Mouse (Mus musculus): ENCODE measurements around the gene Alx3.

Alx3 gene

GRCm38 (mm10) chr3:107594662-107595263 is at the start of gene Alx3:
Alx3 (plus strand) TSS chr3:107595031.
- DNase-seq: no peak

GRCm38 (mm10) chr3:107545278-107545677 is 49.6 kb upstream of the Alx3 start:
- DNase-seq: no peak

- DNase-seq: no peak
Measured at GRCm38 (mm10) chr3:107545716-107546412, 49.0 kb upstream of the Alx3 start.

- peak; percentile 73 to 81 for DNase-seq
Measured at GRCm38 (mm10) chr3:107546956-107547355, 47.9 kb upstream of the Alx3 start.

GRCm38 (mm10) chr3:107550409-107551049 is 44.3 kb upstream of the Alx3 start:
- DNase-seq: peak; percentile 68 to 83

GRCm38 (mm10) chr3:107554842-107555241 is 40.0 kb upstream of the Alx3 start, which contains the start of gene Ubl4b:
Ubl4b (minus strand) TSS chr3:107555073.
- no peak for DNase-seq

GRCm38 (mm10) chr3:107558740-107559139 is 36.1 kb upstream of the Alx3 start:
- DNase-seq: no peak

GRCm38 (mm10) chr3:107559183-107559582 is 35.6 kb upstream of the Alx3 start:
- DNase-seq: peak; percentile 72 to 76

- no peak for DNase-seq
Measured at GRCm38 (mm10) chr3:107562104-107562503, 32.7 kb upstream of the Alx3 start.

- DNase-seq: no peak
Measured at GRCm38 (mm10) chr3:107562591-107562990, 32.2 kb upstream of the Alx3 start.

- DNase-seq: no peak
Measured at GRCm38 (mm10) chr3:107563880-107564279, 31.0 kb upstream of the Alx3 start.

GRCm38 (mm10) chr3:107565331-107565730 is 29.5 kb upstream of the Alx3 start:
- DNase-seq: no peak

- DNase-seq: no peak
Measured at GRCm38 (mm10) chr3:107567766-107568165, 27.1 kb upstream of the Alx3 start.

GRCm38 (mm10) chr3:107568721-107569120 is 26.1 kb upstream of the Alx3 start:
- DNase-seq: no peak

GRCm38 (mm10) chr3:107571205-107571604 is 23.6 kb upstream of the Alx3 start:
- no peak for DNase-seq

- no peak for DNase-seq
Measured at GRCm38 (mm10) chr3:107576807-107577206, 18.0 kb upstream of the Alx3 start.

GRCm38 (mm10) chr3:107577810-107578390 is 16.9 kb upstream of the Alx3 start:
- DNase-seq: no peak

GRCm38 (mm10) chr3:107579466-107579865 is 15.4 kb upstream of the Alx3 start:
- DNase-seq: peak in 1 of 2 experiments; percentile 84

GRCm38 (mm10) chr3:107581103-107582010 is 13.5 kb upstream of the Alx3 start:
- no peak for DNase-seq

- DNase-seq: no peak
Measured at GRCm38 (mm10) chr3:107582130-107582874, 12.5 kb upstream of the Alx3 start.

GRCm38 (mm10) chr3:107582875-107583767 is 11.7 kb upstream of the Alx3 start:
- DNase-seq: no peak
